Mouse (Mus musculus): ENCODE data around the gene Tenm4. TPM values are rescaled to one million over a fixed set of nuclear protein-coding genes. Genes with fewer than 3 reads are reported as not detected.
A peak's percentile ranks its signal among the peaks of the same experiment; 100 is the strongest.

The Tenm4 gene
- polyA plus RNA-seq, 1 experiment from 2014 or later: 31.3 TPM

MicroRNA genes within 50 kb of the gene (microRNA counts, 519-probe panel; counts per million panel counts)
- 2,498 counts per million, percentile 48 among the panel's probes with 10 or more counts for microRNA mmu-miR-708

Small RNA genes lying within 50 kb of the gene (microRNA-seq; reads per million reads assigned to microRNA genes)
- gene Mir6394 (ENCODE audit: borderline number of aligned reads) (not detected), gene Mir708 (ENCODE audit: borderline number of aligned reads) (1,618 reads per million, percentile 80 among the genes with 10 or more reads in this experiment)
